In the genomic region with DNA sequence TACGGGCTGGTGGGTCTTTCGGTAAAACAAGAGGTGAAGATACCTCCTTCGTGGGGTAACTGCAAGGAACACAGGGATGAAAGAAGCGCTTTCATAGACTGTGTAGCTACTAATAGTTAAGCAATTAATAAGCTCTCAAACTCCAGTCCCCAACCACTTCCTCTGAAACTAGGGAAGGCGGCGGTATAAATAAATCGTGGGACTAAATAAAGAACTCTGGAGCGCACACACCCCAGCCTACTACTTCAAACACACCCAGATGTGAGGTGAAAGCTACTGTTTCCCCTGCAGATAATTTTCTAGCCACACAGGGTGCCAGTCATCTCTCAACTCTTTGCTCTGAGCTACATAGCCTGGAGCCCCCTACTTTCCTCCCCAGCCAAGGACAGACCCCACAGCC, we compare ENCODE assay signal across 9 mouse cellular contexts. TPM values are rescaled to one million over a fixed set of nuclear protein-coding genes. Genes with fewer than 3 reads are reported as not detected.
DNase-seq lines count a peak whose midpoint lies in the region; ATAC-seq lines count a peak whose summit lies in the region.
"Had no signal": no experiment of that assay in that cellular context is flagged by ENCODE, and none has a peak within 500 bp of the region (broad histone marks: within the 10 kb centered on the region; RNA-seq: fewer than 3 reads in every experiment).

No protein-coding gene starts in this region.

- no peak for ATAC-seq in lung, embryonic 16.5 days (ENCODE audit: low read depth)
- ATAC-seq in embryonic facial prominence, embryonic 15.5 days (ENCODE audit: insufficient number of reproducible peaks, low FRiP score, low TSS enrichment, low read depth): no peak
- peak; percentile 29 for ATAC-seq in inflammation-experienced regulatory T-cells, adult 6 months
- ATAC-seq in neural tube, embryonic 13.5 days (ENCODE audit: low read depth): no peak
- no peak for ATAC-seq in erythroblast, adult 5-6 weeks (replicated peaks; ENCODE audit: low FRiP score, poor library complexity, severe bottlenecking)

- no peak overlapping the region; the same call in 1 of the 2 replicates for H3K9ac ChIP-seq in lung, embryonic 16.5 days (ENCODE audit: low read length)
- no peak overlapping the region for H3K9ac ChIP-seq in embryonic facial prominence, embryonic 15.5 days
- H3K9ac ChIP-seq in neural tube, embryonic 13.5 days: peak overlapping the region; percentile 60

- H3K4me2 ChIP-seq in lung, embryonic 16.5 days (ENCODE audit: low read depth, low read length): 0 out of 2 replicates have a peak overlapping the region, but pooled peaks have one; percentile 8
- H3K4me2 ChIP-seq in embryonic facial prominence, embryonic 15.5 days (replicated peaks): no peak overlapping the region
- H3K4me2 ChIP-seq in neural tube, embryonic 13.5 days: peak overlapping the region; percentile 43

- peak overlapping the region; percentile 44 for H3K27ac ChIP-seq in lung, embryonic 16.5 days (ENCODE audit: low read length)
- H3K27ac ChIP-seq in embryonic facial prominence, embryonic 15.5 days (replicated peaks): peak overlapping the region; percentile 68; the same call in 1 of the 2 replicates
- peak overlapping the region; percentile 93 for H3K27ac ChIP-seq in neural tube, embryonic 13.5 days (replicated peaks)

- DNase-seq in lung, adult 18-20 months: no peak
- DNase-seq in cerebellum, adult 11 months: no peak
- DNase-seq in heart, adult 9 months (ENCODE audit: low spot score in 2 of 2): no peak

- 0 out of 2 replicates have a peak, but pooled peaks cover 3% of the 10 kb centered on the region for H3K36me3 ChIP-seq in lung, embryonic 16.5 days (ENCODE audit: control insufficient read depth, insufficient read depth, low read length)
- H3K36me3 ChIP-seq in embryonic facial prominence, embryonic 15.5 days: peaks cover 8% of the 10 kb centered on the region
- peaks cover 16% of the 10 kb centered on the region for H3K36me3 ChIP-seq in neural tube, embryonic 13.5 days

- no peaks in the 10 kb centered on the region for H3K9me3 ChIP-seq in lung, embryonic 16.5 days (ENCODE audit: control insufficient read depth, low read length)
- no peaks in the 10 kb centered on the region for H3K9me3 ChIP-seq in embryonic facial prominence, embryonic 15.5 days (replicated peaks)
- no peaks in the 10 kb centered on the region for H3K9me3 ChIP-seq in neural tube, embryonic 13.5 days

- WGBS in lung, embryonic 16.5 days: 31% methylated on average over 8 of the region's 8 CpGs
- WGBS in embryonic facial prominence, embryonic 15.5 days: 61% methylated on average over 8 of the region's 8 CpGs
- WGBS in neural tube, embryonic 13.5 days: 35% methylated on average over 8 of the region's 8 CpGs

- H3K4me3 ChIP-seq in lung, embryonic 16.5 days (ENCODE audit: low read length): no peak overlapping the region
- no peak overlapping the region for H3K4me3 ChIP-seq in embryonic facial prominence, embryonic 15.5 days (replicated peaks)
- peak overlapping the region; percentile 12; the same call in 1 of the 2 replicates for H3K4me3 ChIP-seq in neural tube, embryonic 13.5 days

- H3K27me3 ChIP-seq in lung, embryonic 16.5 days (ENCODE audit: control insufficient read depth, insufficient read depth, low read depth, low read length): no peaks in the 10 kb centered on the region
- no peaks in the 10 kb centered on the region for H3K27me3 ChIP-seq in embryonic facial prominence, embryonic 15.5 days
- H3K27me3 ChIP-seq in neural tube, embryonic 13.5 days: no peaks in the 10 kb centered on the region

- H3K4me1 ChIP-seq in lung, embryonic 16.5 days (replicated peaks; ENCODE audit: control insufficient read depth, insufficient read depth, low read length): peaks cover 28% of the 10 kb centered on the region
- H3K4me1 ChIP-seq in embryonic facial prominence, embryonic 15.5 days: peaks cover 73% of the 10 kb centered on the region
- H3K4me1 ChIP-seq in neural tube, embryonic 13.5 days (replicated peaks): peaks cover 90% of the 10 kb centered on the region

RNA-seq across cellular contexts. Expression of a gene that starts 12.2 kb away (rescaled TPM):
- 10.8 and 12.2 TPM in 2 replicates for polyA plus RNA-seq in lung, embryonic 16.5 days (2015; fragmentation: Nextera tagmentation; extraction: Ambion mirVana)
- polyA plus RNA-seq in embryonic facial prominence, embryonic 15.5 days (2015; fragmentation: Nextera tagmentation; extraction: Ambion mirVana): 20.1 and 22.7 TPM in 2 replicates
- polyA plus RNA-seq in inflammation-experienced regulatory T-cells, adult 6 months (2017; shearing (Covaris generic)): under 1 TPM; 0.57 to 0.66 (median 0.64) TPM
- polyA plus RNA-seq in neural tube, embryonic 13.5 days (2015; fragmentation: Nextera tagmentation; extraction: Ambion mirVana): 46.8 and 50.5 TPM in 2 replicates
- total RNA-seq in erythroblast, adult 5-6 weeks (2015; ENCODE audit: low replicate concordance): 1.3 TPM in 1 of 2 replicates, not detected in the other
- total RNA-seq in erythroblast, adult 5-6 weeks (2017; ENCODE audit: low replicate concordance): 0.42 and 3.4 TPM in 2 replicates

RNA-seq across cellular contexts. Expression of a gene that starts 41.3 kb away (rescaled TPM):
- not detected in 2 replicates for polyA plus RNA-seq in lung, embryonic 16.5 days (2015; fragmentation: Nextera tagmentation; extraction: Ambion mirVana)
- 2.1 and 2.7 TPM in 2 replicates for polyA plus RNA-seq in embryonic facial prominence, embryonic 15.5 days (2015; fragmentation: Nextera tagmentation; extraction: Ambion mirVana)
- polyA plus RNA-seq in inflammation-experienced regulatory T-cells, adult 6 months (2017; shearing (Covaris generic)): not detected
- 10.4 and 10.8 TPM in 2 replicates for polyA plus RNA-seq in neural tube, embryonic 13.5 days (2015; fragmentation: Nextera tagmentation; extraction: Ambion mirVana)
- not detected in 2 replicates for total RNA-seq in erythroblast, adult 5-6 weeks (2015; ENCODE audit: low replicate concordance)
- not detected in 2 replicates for total RNA-seq in erythroblast, adult 5-6 weeks (2017; ENCODE audit: low replicate concordance)
- total RNA-seq: MEL had no signal
